Mouse (Mus musculus) megakaryocyte, embryonic 14.5 days (primary cell): Measurements from ENCODE around the gene Cenpb.

Source experiments
- FLI1 ChIP-seq: IDR thresholded peaks from 2 replicates; pipeline ENCODE4 v1.6.1; 2012; ENCODE audit warnings: low read length, inconsistent platforms, mixed read lengths
- GATA1 ChIP-seq: IDR thresholded peaks from 3 replicates; pipeline ENCODE4 v1.6.1; 2012; ENCODE audit warnings: mixed read lengths, low read length, inconsistent platforms, borderline replicate concordance

DNA sequence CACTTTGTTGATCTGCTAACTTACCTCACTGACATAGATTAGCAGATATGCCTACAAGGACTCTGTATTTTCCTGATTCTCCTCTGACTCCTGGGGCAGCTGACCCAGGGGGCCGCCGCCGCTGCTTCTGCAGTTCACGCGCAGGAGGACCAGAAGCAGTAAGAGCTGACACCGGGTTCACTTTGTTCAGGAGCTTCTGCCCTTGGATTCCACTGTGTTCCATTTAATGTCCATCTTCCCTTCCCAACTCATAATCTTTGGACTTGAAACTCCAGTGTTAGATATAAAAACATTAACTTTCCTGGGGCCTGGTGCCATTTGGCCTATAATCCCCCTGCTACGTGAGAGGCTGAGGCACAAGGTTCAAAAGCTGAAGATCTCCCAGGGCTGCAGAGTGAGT, 15.9 kb downstream of the Cenpb start:
- TF ChIP-seq GATA1, result no peak
- no peak for TF ChIP-seq FLI1
